25 mouse cellular contexts compared by ENCODE assay signal in genomic region chr9:52473555-52474196, GRCm38 (mm10).
DNase-seq lines count a peak whose midpoint lies in the region; ATAC-seq and TF ChIP-seq lines count a peak whose summit lies in the region.
"Had no signal": no experiment of that assay in that cellular context is flagged by ENCODE, and none has a peak within 500 bp of the region (broad histone marks: within the 10 kb centered on the region; RNA-seq: fewer than 3 reads in every experiment).

No protein-coding gene starts in this region.

- no peaks in the 10 kb centered on the region for H3K9me3 ChIP-seq in hindbrain, embryonic 13.5 days
- no peaks in the 10 kb centered on the region for H3K9me3 ChIP-seq in hindbrain, embryonic 11.5 days (ENCODE audit: control insufficient read depth, low read length)
- H3K9me3 ChIP-seq in neural tube, embryonic 12.5 days = no peaks in the 10 kb centered on the region
- H3K9me3 ChIP-seq in neural tube, embryonic 13.5 days = no peaks in the 10 kb centered on the region
- H3K9me3 ChIP-seq: embryonic facial prominence, embryonic 15.5 days; G1E; liver, embryonic 15.5 days; midbrain, embryonic 10.5 days had no signal

- 76% methylated on average over 11 of the region's 11 CpGs for WGBS in hindbrain, embryonic 13.5 days
- WGBS in hindbrain, embryonic 11.5 days = 83% methylated on average over 11 of the region's 11 CpGs
- 72% methylated on average over 11 of the region's 11 CpGs for WGBS in neural tube, embryonic 12.5 days
- 66% methylated on average over 11 of the region's 11 CpGs for WGBS in neural tube, embryonic 13.5 days
- WGBS in lung, adult 2 months = 79% methylated on average over 11 of the region's 11 CpGs

- ATAC-seq in hindbrain, embryonic 13.5 days (ENCODE audit: low FRiP score) = 0 out of 2 replicates have a peak, but pooled peaks have one; percentile 24
- ATAC-seq in hindbrain, embryonic 11.5 days (ENCODE audit: low FRiP score) = no peak
- ATAC-seq in neural tube, embryonic 12.5 days (ENCODE audit: low FRiP score, low read depth) = 0 out of 2 replicates have a peak, but pooled peaks have one; percentile 33
- ATAC-seq in neural tube, embryonic 13.5 days (ENCODE audit: low read depth) = peak; percentile 65; the same call in 1 of the 2 replicates
- ATAC-seq: forebrain, embryonic 16.5 days; inflammation-experienced regulatory T-cells, adult 6 months; lung, postnatal 0 days; Patski had no signal

- no peaks in the 10 kb centered on the region for H3K36me3 ChIP-seq in hindbrain, embryonic 13.5 days
- no peaks in the 10 kb centered on the region for H3K36me3 ChIP-seq in hindbrain, embryonic 11.5 days (ENCODE audit: control insufficient read depth, insufficient read depth, low read length)
- H3K36me3 ChIP-seq in neural tube, embryonic 12.5 days = no peaks in the 10 kb centered on the region
- no peaks in the 10 kb centered on the region for H3K36me3 ChIP-seq in neural tube, embryonic 13.5 days
- H3K36me3 ChIP-seq: embryonic facial prominence, embryonic 15.5 days; G1E; liver, embryonic 15.5 days; midbrain, embryonic 10.5 days had no signal

- DNase-seq in hindbrain, embryonic 11.5 days (ENCODE audit: low spot score) = no peak
- no peak for DNase-seq in neural tube, embryonic 10.5 days (ENCODE audit: extremely low spot score, low spot score)
- DNase-seq in cerebellum, postnatal 14 days = peak; percentile 20 to 31
- DNase-seq in lung, adult 2 months = no peak
- DNase-seq in adrenal gland, postnatal 10 days = no peak
- DNase-seq: B cell, adult 2 months; gastrocnemius, postnatal 36 days; kidney, adult 2 months; liver; thymus, postnatal 14 days had no signal

- H3K4me3 ChIP-seq in hindbrain, embryonic 13.5 days = no peak overlapping the region
- no peak overlapping the region for H3K4me3 ChIP-seq in hindbrain, embryonic 11.5 days (ENCODE audit: low read depth, low read length)
- no peak overlapping the region for H3K4me3 ChIP-seq in neural tube, embryonic 12.5 days
- no peak overlapping the region for H3K4me3 ChIP-seq in neural tube, embryonic 13.5 days
- no peak overlapping the region for H3K4me3 ChIP-seq in lung, adult 2 months (replicated peaks; ENCODE audit: extremely low read depth, low read depth, low read length)
- H3K4me3 ChIP-seq: embryonic facial prominence, embryonic 15.5 days; left cerebral cortex, adult 2 months; liver, embryonic 15.5 days; midbrain, embryonic 10.5 days had no signal

- H3K9ac ChIP-seq in hindbrain, embryonic 13.5 days = no peak overlapping the region
- no peak overlapping the region for H3K9ac ChIP-seq in hindbrain, embryonic 11.5 days (ENCODE audit: low read depth, low read length)
- no peak overlapping the region for H3K9ac ChIP-seq in neural tube, embryonic 12.5 days
- H3K9ac ChIP-seq in neural tube, embryonic 13.5 days = no peak overlapping the region
- H3K9ac ChIP-seq: embryonic facial prominence, embryonic 15.5 days; liver, embryonic 15.5 days had no signal

- no peaks in the 10 kb centered on the region for H3K4me1 ChIP-seq in hindbrain, embryonic 13.5 days (replicated peaks)
- H3K4me1 ChIP-seq in hindbrain, embryonic 11.5 days (replicated peaks; ENCODE audit: control insufficient read depth, insufficient read depth, low read length) = no peaks in the 10 kb centered on the region
- no peaks in the 10 kb centered on the region for H3K4me1 ChIP-seq in neural tube, embryonic 12.5 days
- peaks cover 14% of the 10 kb centered on the region for H3K4me1 ChIP-seq in neural tube, embryonic 13.5 days (replicated peaks)
- no peaks in the 10 kb centered on the region for H3K4me1 ChIP-seq in lung, adult 2 months (ENCODE audit: control insufficient read depth, insufficient read depth, low read length)
- H3K4me1 ChIP-seq: embryonic facial prominence, embryonic 15.5 days; liver, embryonic 15.5 days; midbrain, embryonic 10.5 days had no signal

- no peak overlapping the region for H3K4me2 ChIP-seq in hindbrain, embryonic 13.5 days
- H3K4me2 ChIP-seq in hindbrain, embryonic 11.5 days (replicated peaks; ENCODE audit: low read depth, low read length) = no peak overlapping the region
- no peak overlapping the region for H3K4me2 ChIP-seq in neural tube, embryonic 12.5 days (replicated peaks)
- no peak overlapping the region for H3K4me2 ChIP-seq in neural tube, embryonic 13.5 days
- H3K4me2 ChIP-seq: embryonic facial prominence, embryonic 15.5 days; liver, embryonic 15.5 days had no signal

- 0 out of 2 replicates have a peak overlapping the region, but pooled peaks have one; percentile 8 for H3K27ac ChIP-seq in hindbrain, embryonic 13.5 days
- H3K27ac ChIP-seq in hindbrain, embryonic 11.5 days (ENCODE audit: low read depth, low read length) = no peak overlapping the region
- H3K27ac ChIP-seq in neural tube, embryonic 12.5 days = no peak overlapping the region
- H3K27ac ChIP-seq in neural tube, embryonic 13.5 days (replicated peaks) = peak overlapping the region; percentile 61
- H3K27ac ChIP-seq: embryonic facial prominence, embryonic 15.5 days; kidney, postnatal 0 days; left cerebral cortex, adult 2 months; liver, embryonic 15.5 days; macrophage; midbrain, embryonic 10.5 days had no signal

- no peak for TF ChIP-seq CTCF in lung, adult 2 months (IDR thresholded peaks at IDR 0.05; ENCODE audit: insufficient read depth, low read length)

- no peaks in the 10 kb centered on the region for H3K27me3 ChIP-seq in hindbrain, embryonic 13.5 days
- H3K27me3 ChIP-seq in hindbrain, embryonic 11.5 days (ENCODE audit: control insufficient read depth, insufficient read depth, low read length) = no peaks in the 10 kb centered on the region
- no peaks in the 10 kb centered on the region for H3K27me3 ChIP-seq in neural tube, embryonic 12.5 days (replicated peaks)
- H3K27me3 ChIP-seq in neural tube, embryonic 13.5 days = no peaks in the 10 kb centered on the region
- H3K27me3 ChIP-seq: CH12.LX; embryonic facial prominence, embryonic 15.5 days; liver, embryonic 15.5 days; Patski had no signal

- TF ChIP-seq POLR2A in lung, adult 2 months (IDR thresholded peaks at IDR 0.05; ENCODE audit: borderline replicate concordance, extremely low read depth, low read depth, low read length) = no peak

Comparison
In these comparisons a context has a peak if more than half of its experiments do, and no peak if none do; other contexts are left out.
1. H3K27ac ChIP-seq: peak in hindbrain, embryonic 13.5 days (single experiment) and neural tube, embryonic 13.5 days (single experiment); none in hindbrain, embryonic 11.5 days (single experiment) and neural tube, embryonic 12.5 days (single experiment).
2. DNase-seq: peak in cerebellum, postnatal 14 days (2 of 2); none in hindbrain, embryonic 11.5 days (single experiment), neural tube, embryonic 10.5 days (single experiment), lung, adult 2 months (single experiment) and adrenal gland, postnatal 10 days (single experiment).